Mouse (Mus musculus) ZHBTc4 (cell line): ENCODE measurements around the gene Klhl40.
A peak's percentile ranks its signal among the peaks of the same experiment; 100 is the strongest.

ENCODE experiments used
- DNase-seq: peaks from one replicate; pipeline ENCODE4 v3.0.0-alpha.2; 2011; ENCODE audit warnings: low read depth, low spot score

Gene Klhl40

DNA sequence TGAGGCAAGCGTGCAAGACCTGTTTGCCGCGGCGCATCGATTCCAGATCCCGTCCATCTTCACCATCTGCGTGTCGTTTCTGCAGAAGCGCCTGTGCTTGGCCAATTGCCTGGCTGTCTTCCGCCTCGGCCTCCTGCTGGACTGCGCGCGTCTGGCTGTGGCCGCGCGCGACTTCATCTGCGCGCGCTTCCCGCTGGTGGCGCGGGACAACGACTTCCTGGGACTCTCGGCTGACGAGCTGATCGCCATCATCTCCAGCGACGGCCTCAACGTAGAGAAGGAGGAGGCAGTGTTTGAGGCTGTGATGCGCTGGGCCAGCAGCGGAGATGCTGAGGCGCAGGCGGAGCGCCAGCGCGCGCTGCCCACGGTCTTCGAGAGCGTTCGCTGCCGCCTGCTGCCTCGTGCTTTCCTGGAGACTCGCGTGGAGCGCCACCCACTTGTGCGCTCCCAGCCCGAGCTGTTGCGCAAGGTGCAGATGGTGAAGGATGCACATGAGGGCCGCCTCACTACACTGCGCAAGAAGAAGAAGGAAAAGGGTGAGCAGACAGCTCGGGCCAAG is 738 bp downstream of the Klhl40 start:
- peak; percentile 71 for DNase-seq

GRCm38 (mm10) chr9:121784801-121785200 is 7.4 kb downstream of the Klhl40 start:
- DNase-seq = no peak

DNA sequence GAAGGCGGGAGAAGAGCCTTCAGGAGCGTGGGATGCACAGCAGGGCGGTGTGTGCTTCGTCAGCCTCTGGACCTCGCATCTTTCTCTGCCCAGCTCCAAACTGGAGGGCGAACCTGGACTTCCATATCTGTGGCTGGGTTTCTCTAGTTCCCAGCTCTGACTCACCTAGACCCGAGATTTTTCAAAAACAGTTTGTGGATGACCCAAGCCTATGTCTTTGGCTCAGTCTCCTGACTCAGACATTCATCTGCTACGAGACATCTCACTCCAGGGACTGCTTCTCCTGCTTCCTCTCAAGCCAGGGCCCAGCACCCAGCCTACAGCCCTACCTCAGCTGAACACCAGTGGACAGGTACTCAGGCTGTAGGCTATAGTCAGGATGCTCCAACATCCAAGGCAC is 7.9 kb downstream of the Klhl40 start:
- no peak for DNase-seq

DNA sequence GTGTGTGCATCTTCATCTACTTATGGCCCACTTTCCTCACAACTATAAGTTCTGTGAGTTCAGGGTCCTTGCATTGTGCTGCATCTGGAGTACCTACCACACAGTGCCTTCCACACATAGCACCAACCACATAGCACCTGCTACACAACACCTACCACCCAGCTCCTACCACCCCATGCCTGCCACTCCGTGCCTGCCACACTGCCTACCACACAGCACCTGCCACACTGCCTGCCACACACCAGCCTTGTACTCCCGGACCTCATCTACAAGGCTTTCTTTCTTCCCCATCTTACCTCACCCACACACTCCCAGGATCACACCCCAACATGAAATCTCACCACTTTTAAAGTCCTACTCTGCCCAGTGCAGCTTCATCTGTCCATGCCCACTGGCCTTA is 9.0 kb downstream of the Klhl40 start:
- no peak for DNase-seq

DNA sequence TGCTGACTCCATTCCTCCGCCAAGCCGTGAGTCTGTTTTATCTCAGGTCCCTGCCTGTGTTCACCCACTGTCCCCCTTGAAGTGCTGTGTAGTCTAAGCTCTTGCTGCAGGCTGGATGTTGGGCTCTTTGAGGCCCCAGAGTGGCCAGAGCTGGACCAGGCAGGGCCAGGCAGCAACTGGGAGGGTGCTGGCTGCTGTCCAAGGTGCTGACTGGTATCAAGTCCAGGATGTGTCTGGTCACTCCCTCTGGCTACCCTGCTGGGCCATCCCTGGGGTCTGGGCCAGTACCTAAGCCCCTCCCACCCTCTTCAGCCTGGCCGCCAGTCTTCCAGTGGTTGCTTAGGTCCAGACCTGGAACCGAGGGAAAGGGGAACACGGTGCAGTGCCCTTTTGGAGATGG is 13.8 kb downstream of the Klhl40 start:
- DNase-seq = peak; percentile 29

GRCm38 (mm10) chr9:121791757-121792521 is 14.5 kb downstream of the Klhl40 start, which contains the start of gene Hhatl:
Hhatl (minus strand) TSS chr9:121792507.
- DNase-seq = no peak

GRCm38 (mm10) chr9:121794972-121795539 is 17.6 kb downstream of the Klhl40 start:
- no peak for DNase-seq

DNA sequence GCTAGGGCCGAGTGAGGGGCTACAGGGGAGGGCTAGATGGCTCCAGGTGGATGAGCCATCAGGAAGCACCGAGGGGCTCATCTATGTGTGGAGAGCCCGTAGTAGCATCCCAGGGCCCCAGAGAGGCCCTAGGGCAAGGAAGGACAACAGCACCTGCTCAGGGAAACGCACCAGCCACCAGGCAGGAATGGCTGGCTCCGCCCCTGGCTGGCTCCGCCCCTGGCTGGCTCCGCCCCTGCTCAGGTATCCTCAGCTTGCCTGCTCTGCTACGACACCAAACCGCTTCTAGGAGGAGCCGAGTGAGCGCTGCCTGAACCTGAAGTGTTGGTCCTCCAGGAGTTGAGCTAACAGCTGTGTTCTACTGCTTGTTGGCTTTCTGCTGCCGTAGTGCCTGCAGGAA is 20.3 kb downstream of the Klhl40 start:
- peak; percentile 50 for DNase-seq

- DNase-seq = no peak
Observed at GRCm38 (mm10) chr9:121798887-121799520, 21.6 kb downstream of the Klhl40 start.

DNA sequence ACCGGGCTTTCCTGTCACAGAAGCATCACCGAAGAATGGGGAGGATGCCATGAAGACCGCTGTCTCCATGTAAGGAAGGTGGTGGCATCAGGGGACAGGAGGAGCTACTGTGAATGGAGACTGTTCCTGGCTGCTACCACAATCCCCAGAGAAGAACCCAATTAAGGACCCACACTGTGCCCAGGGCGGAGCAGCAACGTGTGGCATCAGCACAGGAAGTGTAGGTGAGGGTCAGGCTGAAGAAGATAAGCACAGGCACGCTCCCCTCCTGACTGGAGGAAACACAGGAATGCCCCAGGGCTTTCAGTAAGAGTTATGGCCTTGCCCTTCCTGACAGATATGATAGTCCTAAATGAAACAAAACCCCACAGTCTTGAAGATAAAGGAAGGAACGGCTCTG is 25.3 kb downstream of the Klhl40 start:
- no peak for DNase-seq

- no peak for DNase-seq
Observed at GRCm38 (mm10) chr9:121807546-121807945, 30.1 kb downstream of the Klhl40 start.

GRCm38 (mm10) chr9:121807947-121808346 is 30.5 kb downstream of the Klhl40 start:
- no peak for DNase-seq

DNA sequence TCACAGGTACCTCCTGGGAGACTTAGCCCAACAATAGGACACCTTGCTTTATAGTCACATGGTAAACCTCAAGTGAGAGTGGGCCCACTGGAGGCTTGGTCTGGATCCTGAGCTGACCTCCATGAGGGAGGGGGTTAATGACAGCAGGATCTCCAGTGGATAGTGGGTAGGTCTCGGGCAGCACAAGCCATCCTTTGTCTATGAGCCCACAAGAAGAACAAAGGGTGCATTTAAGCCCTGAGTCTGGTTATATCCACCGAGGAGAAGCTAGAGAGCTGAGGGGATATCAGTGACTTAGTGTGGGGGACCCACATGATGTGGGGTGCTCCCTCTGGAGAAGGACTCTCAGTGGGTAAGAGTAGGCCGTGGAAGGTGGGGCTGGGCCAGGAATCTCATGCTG is 31.1 kb downstream of the Klhl40 start:
- no peak for DNase-seq

DNA sequence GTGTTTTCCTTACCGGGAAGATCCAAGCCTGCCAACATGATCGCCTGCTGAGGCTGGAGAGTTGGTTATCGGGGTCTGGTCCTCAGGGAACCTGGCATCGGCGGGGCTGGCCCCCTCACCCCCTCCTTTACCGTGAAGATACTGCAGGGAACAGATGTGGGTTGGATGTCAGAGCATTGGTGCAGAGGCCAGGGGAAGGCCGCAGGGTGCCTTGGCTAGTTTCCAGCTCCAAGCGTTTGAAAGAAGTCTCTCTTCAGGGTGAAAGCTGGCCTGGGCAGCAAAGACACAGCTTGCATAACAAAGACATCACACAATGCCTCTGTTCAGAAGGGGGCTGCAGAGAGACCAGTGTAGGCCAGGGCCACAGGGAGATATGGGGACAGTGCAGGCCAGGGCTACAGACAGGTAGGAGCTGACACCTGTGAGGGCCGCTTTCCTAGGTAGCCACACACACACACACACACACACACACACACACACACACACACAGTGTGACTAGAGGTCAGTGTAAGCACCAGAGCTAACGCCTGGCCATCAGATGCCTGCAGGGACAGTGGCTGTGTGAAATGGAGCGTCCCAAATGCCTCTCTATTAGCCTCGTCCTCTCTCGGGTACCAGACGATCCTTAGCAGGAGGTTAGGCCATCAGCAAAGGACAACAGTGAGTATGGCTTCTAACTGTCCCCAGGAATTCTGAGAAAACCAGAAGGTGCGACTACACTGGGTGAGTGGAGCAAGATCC is 32.8 kb downstream of the Klhl40 start:
- DNase-seq = no peak

DNA sequence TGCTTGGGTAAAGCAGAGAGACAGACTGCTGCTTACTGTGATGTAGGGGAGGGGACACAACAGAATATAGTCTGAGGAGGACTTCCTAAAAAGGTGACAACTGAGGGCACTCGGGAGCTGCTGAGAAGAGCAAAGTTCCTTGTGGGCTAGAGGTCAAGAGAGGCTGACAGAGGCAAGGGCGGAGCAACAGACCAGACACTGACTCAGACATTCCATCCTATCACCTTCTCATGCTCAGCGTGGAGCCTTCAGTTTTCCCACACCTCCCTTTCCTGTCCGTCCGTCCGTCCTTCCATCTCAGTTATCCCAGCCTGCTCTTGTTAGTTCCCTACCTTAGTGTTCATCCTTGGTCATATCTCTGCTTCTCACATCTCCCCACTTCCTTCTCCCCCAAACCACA is 37.8 kb downstream of the Klhl40 start:
- no peak for DNase-seq

- no peak for DNase-seq
Observed at GRCm38 (mm10) chr9:121819073-121819770, 41.8 kb downstream of the Klhl40 start.

DNA sequence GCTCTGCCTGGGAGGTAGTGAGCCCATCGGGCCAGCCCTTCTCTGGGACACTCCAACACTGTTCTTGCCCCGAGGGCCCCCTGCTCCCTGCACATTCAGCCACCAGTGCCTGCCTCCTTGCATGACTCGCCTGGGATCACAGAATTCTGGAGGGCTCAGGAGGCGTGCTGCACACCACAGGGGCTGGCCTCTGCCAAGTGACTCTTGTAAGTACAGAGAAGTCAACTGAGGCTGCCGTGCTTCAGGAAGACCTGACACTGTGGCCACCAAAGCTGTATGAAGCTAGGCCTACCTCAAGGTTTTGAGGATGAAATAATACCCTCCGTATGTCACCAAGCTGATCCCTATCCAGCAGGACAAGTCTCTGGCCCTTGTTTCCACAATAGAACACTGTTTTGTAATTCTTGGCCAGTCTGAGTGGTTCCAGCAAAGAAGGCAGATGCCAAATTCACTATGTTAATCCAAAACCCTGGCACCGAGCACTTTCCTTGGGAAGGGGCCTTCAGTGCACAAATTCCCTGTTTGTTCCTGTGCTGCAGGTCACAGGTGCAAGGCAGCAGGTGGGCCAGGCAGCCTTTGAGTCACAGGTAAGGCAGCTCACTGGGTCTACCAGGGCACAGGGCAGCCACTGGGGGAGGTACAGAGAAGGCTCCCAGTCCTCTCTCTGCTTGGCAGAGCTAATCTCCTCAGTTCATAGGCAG is 42.5 kb downstream of the Klhl40 start:
- peak; percentile 24 for DNase-seq

GRCm38 (mm10) chr9:121820765-121821164 is 43.4 kb downstream of the Klhl40 start:
- DNase-seq = no peak

GRCm38 (mm10) chr9:121822585-121822991 is 45.2 kb downstream of the Klhl40 start:
- no peak for DNase-seq

- no peak for DNase-seq
Observed at GRCm38 (mm10) chr9:121823051-121823450, 45.6 kb downstream of the Klhl40 start.

GRCm38 (mm10) chr9:121823991-121824390 is 46.6 kb downstream of the Klhl40 start:
- DNase-seq = no peak
